Mouse (Mus musculus) kidney, adult 8-10 months (tissue): ENCODE results near the gene Msh4.
"Not testable (repeated sequence)": the region's sequence is repeated elsewhere in the genome, so short reads cannot be mapped to it uniquely, and the experiment has no call there.

Source experiments
- DNase-seq, 2 experiments: peaks; one replicate each; pipeline ENCODE4 v3.0.0; 2022

The Msh4 gene

DNA sequence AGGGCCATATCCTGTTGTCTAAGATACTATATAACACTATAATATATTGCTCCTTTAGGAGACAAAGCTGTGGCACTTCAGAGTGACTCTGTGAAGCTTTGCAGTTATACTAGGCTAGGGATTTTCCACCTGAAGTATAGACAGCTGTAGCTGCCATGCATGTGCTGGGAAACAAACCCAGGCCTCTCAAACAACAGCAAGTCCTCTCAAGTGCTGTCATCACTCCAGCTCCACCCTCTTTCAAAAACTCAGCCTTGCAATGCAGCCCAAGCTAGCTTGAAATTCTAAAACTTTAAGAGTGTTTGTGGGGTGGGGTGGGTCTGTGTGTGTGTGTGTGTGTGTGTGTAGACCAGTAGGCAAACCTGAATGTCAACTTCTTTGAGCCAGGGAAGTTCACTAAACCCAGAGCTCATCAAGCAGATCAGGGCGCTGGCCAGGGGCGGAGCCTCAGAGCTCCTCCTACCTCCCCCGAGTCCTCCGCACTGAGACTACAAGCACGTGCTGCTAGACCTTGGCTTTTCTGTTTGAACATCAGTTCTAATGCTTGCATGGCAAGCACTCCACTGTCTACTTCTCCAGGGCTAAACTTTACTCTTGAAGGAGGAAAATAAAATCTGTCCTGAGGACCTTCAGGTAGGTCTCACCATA is 56.4 kb downstream of the Msh4 start:
- peak; percentile 12 to 17 for DNase-seq

DNA sequence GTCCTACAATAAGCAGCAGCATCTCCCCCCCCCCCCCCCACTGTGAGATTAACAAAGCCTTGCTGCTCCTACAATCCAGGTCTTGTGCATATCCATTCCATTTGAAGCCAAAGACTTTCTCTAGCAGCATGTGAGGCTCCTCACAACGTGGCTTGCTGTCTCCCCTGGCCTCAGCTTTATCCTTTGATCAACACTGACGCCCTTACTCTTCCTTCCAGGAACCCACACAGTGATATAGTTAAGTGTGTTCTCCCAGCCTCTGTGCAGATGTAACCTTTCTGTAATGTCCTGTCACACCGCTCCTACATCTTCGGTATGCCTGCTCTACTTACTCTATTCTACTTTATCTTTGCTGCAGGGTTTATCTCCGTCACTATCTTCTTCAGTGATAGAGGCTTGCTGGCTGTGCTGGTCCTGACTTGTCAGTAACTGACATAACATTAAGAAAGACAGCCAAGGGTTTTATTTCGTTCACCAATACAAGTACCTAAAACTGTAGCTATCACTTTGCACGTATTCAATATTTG is 58.7 kb downstream of the Msh4 start:
- DNase-seq: no peak

DNA sequence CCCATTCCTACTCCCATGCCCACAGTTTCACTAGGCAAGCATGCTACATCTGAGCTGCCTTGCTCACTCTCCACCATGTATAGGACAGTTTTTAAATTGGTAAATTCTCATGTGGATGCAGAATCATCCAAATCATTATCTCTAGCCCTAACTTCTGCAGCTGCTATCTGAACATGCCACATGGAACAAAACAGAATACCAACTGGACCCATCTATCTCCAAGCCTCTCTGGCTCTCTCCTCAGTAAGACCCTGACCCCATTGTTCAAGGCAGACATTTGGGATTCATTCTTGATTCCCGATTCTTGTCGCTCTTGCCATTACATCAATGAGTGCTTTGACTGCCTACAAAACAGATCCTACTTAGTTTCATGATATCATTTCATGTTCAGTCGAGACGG is 59.8 kb downstream of the Msh4 start:
- no peak for DNase-seq

DNA sequence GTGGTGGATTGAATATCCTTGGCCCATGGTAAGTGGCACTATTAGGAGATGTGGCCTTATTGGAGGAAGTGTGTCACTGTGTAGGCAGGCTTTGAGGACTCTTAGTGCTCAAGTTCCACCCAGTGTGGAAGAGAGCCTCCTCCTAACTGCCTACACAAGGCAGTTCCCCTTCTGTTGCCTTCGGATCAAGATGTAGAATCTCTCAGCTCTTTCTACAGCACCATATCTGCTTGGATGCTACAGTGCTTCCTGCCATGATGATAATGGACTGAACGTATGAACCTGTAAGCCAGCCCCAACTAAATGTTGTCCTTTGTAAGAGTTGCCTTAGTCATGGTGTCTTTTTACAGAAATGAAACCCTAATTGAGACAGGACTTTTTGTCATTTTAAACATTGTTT is 60.4 kb downstream of the Msh4 start:
- DNase-seq: no peak

DNA sequence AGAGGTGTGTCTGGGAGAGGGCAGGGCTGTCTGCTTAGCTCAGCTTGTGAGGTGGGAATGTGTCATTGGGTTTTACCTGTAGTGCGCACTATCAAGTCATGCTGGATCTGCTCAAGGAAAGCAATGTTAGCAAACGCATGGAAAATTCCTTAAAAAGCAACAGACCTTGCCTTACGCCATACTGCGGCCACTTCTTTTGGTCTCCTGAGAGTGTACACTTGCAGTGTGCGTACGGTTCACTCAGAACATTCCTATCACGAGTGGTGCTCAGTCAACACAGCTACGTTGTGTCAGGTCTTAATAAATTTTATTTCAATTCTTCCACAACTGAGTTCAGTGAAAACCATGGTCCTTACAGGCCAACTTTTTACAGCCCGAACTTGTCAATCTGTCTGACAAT is 61.2 kb downstream of the Msh4 start:
- DNase-seq: no peak

DNA sequence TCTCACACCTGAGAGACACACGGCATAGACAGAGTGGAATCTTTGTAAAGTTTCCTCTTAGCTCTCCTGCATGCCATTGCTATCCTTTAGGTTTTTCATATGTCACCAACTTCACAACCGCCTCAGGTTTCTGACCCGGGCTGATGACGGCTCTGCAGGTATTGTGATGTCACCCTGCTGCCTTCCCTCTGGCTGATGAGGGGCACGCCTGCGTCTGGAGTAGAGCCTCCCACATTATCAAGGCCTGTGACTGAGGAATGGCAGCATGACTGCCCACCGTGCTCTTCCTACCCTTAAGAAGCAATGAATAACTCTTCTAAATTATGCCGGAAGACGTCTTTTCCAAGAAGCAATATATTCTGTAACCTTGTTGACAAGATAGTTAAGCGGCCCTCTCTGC is 61.9 kb downstream of the Msh4 start, which contains the start of gene Asb17:
TSS of gene Asb17 (plus strand) at position 180 of the 400 bp plus-strand sequence.
- DNase-seq: no peak

DNA sequence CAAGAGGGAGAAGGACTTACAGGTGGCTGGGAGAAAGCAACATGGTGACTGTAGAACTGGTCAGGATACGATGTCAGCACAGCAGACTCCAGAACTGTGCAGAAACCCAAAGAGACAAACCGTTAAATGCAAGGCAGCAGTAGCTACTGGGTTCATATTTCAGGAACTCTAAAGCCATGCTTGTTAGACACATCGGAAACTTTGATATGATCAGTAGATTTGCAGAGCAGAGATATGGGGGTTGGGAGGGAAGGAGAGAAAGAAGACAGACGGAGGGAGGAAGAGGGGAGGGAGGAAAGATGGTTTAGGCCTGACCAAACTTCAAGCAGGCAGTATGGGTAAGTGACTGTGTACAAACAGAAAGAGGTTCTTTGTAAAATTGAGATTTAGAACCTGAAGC is 68.3 kb downstream of the Msh4 start:
- no peak for DNase-seq

DNA sequence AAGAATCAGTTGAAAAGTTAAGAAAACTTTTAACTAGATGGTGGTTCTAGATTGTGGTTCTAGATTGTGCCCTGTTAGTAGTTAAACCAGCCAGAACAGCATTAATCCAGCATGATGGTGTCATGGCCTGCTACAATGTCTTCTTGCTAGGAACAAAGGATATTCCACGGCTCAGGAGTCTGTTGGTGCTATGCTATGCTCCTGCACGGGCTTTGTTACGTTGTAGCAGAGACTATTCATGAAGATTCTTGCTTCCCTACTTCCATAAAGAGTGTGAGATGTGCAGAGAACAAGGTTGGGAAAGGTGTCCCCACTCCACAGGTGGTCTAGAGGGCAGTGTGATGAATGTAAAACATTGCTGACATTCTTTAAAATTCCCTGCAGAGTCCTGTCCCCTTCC is 69.6 kb downstream of the Msh4 start:
- no peak for DNase-seq

DNA sequence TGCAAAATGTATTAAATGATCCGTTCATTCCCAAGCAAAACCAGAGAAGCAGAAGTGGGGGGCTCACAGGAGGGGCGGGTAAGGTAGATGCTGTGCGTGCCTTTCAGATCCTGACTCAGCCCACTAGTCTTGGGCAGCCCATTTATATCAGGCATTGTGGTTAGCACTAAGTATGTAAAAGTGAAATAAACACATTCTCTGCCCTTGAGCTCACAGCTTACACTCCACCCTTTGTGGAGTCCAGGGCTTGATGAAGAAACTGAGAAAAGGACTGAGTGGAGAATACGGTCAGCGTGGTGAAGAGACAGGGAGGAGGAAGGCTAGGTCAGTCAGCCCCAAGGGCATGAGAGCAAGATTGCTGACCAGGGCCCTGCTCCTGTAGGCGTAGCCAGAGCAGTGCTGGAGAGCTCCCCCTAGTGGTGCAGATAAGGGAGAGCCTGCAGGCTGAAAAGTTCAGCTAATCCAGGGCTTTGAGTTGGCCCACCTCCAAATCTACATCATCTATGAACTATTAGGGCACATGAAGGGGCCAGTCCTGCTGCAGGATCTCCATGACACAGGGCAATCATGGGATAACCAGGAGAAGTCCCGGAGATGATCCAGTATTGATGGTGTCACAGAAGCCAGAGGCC is 70.4 kb downstream of the Msh4 start:
- peak; percentile 69 to 79 for DNase-seq

DNA sequence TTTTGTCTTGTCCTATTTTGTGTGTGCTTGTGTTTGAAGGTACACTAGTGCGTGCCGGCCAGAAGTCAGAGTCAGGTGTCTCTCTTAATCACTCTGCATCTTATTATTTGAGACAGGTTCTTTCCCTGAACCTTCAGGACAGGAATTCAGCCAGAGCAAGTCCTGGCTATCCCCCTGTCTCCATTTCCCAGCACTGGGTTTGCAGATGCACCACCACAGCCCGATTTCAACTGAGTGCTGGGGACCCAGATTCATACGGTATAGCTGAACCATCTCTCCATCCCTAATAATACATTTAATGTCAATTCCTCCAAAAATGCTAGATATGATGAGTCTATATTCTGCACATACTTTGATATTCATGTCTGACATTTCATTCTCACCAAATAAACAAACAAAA is 71.9 kb downstream of the Msh4 start:
- no peak for DNase-seq

DNA sequence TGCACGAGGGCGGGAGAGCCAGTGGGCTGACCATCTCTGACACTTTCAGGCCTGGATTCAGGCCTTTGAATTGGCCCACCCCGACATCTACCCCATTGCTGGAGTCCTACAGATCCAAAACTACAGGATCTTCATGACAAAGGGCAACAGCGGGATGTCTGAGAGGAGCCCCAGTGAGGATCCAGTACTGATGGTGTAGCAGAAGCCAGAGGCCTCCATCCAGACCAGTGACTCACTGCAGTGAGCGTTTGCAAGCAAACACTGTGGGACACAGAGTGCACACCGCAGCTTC is 73.3 kb downstream of the Msh4 start:
- no peak for DNase-seq

DNA sequence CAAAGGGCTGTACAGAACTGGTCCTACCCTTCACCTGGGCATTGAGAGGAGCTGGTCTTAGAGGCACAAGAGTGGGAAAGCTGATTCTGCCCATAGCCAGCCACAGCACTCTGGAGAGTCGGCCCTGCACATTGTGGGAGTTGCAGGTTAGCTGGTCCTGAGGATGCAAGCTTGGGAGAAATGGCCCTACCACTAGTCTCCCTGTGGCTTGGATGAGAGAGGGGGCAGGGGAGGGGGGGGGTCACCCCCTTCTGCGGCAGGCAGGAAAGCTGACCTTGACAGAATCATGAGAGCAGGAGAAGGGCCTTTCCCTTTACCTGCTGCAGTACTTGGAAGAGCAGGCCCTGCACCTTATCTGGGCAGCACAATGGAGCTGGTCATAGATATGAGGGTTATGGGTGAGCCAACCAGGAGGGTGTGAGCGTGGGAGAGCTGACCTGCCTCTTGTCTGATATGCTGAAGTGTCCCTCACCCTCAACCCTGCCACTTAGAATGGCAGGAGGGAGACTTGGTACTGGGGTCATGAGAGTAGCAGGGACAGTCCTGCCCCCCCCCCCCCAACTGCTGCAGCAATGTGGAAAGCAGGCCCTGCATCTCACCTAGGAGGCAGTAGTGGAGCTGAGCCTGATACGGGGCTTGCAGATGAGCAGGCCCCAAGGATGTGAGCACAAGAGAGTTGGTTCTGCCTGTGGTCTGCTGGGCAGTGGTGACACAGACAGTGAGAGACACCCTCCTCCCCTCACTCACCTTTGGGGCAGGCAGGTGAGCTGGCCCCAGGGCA is 73.9 kb downstream of the Msh4 start:
- no peak for DNase-seq

DNA sequence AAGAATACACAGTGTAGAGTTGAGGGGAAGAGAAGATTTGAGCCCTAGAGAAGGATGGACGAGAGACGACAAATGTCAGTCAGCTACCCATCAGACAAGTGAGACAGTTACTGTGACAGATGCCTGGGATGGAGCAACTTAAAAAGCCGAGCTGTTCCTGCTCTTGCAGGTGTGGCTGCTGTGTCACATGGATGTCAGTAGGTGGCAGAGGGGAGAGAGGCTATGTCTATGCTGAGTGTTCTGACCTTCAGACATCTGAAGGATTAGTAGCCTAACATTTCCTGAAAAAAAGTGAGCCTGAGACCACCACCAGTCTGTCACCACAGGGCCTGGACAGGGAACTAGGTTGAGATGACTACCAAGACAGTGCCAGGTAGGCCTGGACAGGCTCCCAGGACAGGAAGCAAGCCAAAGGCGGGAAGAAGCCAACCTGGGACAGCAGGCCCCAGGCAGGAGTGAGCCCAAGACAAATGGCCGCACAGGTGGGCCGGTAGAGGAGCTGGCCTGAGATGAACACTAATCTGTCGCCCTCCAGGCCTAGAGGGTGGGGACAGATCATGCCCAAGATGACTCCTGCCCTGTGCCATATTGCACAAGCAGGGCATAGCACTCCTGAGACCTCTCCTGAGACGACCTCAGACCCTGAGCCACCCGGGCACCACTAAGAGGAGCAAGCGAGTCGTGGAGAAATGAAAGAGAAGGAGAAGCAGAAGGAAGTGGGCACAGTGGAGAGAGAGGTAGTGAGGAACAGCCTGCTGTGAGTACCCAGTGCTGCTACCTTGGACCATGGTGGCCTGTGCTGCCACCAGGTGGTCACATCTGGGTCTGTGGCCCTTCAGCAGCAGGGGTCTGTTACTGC is 74.7 kb downstream of the Msh4 start:
- no peak for DNase-seq

DNA sequence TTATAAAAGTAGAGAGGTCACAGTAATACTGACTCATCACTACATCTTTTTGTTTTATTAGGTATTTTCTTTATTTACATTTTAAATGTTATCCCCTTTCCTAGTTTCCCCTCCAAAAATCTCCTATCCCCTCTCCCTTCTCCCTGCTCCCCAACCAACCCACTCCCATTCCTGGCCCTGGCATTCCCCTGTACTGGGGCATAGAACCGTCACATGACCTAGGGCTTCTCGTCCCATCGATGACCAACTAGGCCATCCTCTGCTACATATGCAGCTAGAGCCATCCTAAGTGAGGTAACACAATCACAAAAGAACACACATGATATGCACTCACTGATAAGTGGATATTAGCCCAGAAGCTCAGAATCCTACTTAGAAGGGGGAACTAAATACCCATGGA is 76.2 kb downstream of the Msh4 start:
- DNase-seq: not testable (repeated sequence)

DNA sequence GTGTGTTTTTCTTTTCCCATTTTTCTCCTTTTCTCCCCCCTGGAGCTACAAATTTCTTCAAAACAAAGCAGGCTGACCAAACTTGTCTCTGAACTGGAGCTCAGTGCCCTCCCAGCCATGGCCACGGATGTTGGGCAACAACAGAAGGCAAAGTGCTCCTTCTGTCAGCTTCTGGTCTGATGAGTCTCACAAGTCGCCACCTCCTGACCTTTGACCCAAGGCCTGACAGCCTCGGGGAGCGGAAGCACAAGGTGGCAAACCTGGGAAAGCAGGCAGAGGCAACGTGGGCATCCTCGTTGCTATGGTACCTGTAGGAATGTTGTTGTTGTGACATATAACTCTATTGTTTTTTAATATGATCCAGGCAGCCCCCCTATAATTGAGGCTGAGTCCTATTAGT is 79.3 kb downstream of the Msh4 start:
- no peak for DNase-seq

DNA sequence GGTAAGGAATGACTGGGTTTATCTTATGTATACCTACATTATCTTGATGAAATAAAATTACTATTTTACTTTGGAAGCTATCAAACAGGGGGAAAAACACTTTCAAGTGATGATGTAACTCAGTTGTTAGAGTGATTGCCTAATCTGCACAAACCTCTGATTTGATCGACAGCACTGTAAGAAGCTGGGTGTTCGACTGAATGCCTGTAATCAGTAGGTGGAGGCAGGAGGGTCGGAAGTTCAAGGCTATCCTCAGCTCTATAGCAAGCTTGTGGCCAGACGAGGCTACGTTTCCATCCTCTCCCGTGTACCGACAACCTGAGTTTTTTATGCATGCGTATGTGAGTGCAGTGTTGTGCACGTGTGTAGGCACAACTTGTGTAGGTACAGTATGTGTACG is 80.7 kb downstream of the Msh4 start:
- DNase-seq: no peak

DNA sequence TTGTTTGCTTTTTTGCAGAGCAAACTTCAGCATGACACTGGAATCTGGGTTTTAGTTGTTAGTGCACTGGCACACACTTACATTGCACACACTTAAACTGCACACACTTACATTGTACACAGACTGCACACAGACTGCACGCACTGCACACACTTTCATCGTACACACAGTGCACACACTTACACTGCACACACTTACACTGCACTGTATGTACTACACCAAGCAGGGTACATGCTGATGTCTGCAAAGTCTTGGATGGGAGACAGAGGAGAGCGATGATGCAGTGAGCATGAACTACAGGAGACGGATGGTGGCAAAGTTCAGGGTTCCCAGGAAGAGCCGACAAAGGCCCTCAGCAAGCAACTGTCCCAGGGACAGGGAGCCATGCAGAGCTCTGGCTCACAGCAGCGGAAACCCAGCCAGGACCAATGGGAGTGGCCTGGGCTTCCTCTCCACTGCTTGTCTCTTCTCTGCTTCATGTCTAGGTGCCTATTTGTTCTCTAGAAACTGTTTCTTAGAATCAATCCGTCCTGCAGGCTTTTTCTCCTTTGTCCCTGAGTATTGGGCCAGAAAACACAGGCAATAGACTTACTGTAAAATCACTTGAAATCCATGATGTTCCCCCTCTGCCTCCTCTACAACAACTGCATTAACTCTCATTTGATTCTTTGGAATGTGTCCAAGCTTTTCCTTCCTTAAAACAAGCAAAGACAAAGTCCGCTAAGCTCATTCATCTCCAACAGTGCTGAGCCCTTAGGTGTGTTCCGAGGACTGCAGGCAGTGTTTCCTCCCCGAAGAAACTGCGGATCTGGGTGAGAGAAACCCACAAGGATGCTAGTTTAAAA is 82.0 kb downstream of the Msh4 start:
- DNase-seq: peak in 1 of 2 experiments; percentile 14

DNA sequence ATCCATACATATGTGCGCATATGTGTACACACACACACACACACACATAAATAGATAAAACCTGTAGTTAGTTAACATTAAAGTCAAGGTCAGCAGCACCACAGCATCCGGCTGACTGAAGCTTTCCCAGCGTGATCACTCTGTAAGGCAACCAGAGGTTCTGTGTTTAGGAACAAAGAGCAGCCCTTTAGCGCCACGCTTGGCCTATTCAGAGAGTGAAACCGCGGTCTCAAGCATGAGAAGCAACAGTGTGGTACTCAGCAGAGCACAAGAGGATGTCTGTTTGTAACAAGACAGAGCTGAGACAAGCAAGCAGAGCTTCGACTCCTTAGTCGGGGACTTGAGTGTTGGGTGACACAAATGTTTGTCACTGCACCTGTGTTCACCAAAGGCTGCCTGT is 86.5 kb downstream of the Msh4 start:
- no peak for DNase-seq

DNA sequence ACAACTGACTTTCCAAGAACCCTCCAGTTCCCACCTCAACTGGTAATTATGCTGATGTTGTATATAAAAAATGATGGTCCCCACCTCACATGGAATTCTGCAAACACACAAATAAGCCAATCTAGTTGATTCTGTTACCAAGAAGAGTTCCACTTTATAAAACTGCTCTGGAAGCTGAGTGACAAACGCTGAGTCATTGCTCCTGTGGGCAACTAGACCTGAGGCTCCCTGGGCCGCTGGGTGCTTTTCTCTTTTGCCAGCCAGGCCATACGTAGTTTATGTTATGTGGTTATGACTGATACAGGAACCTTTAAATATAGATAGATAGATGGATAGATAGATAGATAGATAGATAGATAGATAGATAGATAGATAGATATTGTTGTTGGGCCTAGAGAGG is 87.2 kb downstream of the Msh4 start:
- DNase-seq: no peak

DNA sequence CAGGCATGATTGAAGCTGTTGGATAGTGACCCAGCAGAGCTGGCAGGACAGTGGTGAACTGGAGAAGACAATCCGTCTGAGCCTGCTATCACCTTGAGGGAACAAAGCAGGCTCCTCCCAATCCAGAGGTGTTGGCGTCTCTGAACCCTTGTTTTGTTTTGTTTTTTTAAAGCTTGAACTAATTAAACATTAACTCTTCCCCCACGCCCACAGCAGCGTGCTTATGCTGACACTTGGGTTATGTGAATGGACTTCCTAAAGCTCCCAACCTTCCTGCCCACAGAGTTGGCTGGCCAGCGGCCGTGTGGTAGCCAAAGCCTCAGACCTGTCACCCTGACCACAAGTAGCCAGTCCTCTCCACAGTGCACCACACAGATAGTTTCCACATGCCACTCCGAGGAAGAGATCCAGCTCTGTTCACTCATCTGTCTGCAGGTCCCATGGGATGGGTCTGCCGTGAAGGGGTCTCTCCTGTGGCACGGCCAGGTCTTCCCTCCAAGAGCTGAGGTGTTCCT is 88.5 kb downstream of the Msh4 start:
- peak; percentile 30 to 40 for DNase-seq

DNA sequence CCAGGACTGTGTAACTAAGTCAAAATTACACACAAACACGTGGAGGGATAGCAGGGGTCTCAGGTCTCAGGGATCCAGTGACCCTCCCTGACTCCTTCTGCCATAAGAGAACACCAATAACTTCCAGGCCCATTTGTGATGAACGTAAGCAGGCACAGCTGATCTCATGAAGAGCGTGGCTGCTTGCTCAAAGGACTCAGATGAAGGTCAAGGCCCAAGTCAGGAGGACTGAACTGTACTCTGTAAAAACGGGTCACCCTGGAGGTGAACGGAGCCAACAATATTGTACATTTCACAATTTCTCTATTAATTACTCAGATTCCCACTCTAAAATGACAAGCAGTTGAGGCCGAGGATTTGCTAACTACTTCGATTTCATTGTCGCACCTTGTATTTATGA is 91.9 kb downstream of the Msh4 start:
- no peak for DNase-seq

DNA sequence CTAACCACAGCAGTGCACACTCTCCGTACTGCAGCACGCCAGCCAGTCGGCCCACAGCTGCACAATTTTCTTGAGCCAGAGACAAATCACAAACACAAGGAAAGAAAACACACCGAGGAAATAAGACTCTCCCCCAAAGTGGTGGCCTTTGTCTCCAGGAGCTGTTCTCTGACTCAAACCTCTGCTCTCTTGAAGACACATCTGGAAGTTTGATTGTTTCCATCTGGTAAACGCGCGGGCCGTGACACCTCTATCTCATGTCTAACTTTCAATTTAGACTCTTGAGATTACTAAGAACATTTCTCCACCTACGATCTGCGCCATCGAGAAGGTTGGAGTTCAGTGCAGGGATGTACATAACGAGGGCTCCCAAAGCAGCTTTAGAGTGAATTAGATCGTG is 97.5 kb downstream of the Msh4 start:
- no peak for DNase-seq
